Mouse (Mus musculus): ENCODE results near the gene Gtf2i.

DNA sequence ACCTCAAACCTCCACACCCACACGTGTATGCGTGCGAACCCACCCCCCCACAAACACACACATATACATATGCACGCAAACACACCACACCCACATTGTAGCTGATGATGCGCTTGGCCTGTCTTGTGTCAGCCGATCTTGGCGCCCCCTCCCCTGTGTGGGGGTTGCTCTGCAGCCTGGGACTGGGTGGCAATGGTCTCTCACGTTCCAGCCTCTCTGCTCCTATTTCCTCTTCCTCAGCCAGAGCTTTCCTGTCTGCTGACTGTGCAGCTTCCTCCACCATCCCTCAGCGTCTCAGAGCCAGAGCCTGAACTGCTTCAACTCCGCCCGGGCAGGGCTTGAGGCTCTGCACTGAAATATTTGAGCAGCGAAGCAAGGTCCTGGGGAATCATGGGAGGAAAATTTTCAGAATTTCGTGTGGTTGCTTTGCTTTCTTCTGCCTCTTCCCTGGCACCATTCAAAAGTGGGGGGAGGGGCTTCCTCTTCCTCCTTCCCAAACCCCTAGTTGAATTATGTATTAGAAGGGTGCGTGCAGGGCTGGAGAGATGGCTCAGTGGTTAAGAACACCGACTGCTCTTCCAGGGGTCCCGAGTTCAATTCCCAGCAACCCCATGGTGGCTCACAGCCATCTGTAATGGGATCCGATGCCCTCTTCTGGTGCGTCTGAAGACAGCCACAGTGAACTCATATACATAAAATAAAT, 28.1 kb upstream of the Gtf2i start:
- 0 out of 2 replicates have a peak, but pooled peaks have one; percentile 8 for TF ChIP-seq CTCF (conservative IDR thresholded peaks at IDR 0.05; ENCODE audit: low read length)
- no peak for TF ChIP-seq POU5F1 (IDR thresholded peaks at IDR 0.05; ENCODE audit: borderline replicate concordance, low read length)
- TF ChIP-seq NANOG (IDR thresholded peaks at IDR 0.05; ENCODE audit: borderline replicate concordance, low read length), result no peak
